Mouse (Mus musculus) adipocyte (in vitro differentiated cells): Measurements from ENCODE around the gene Hsd11b1.
"Not testable (repeated sequence)": the region's sequence is repeated elsewhere in the genome, so short reads cannot be mapped to it uniquely, and the experiment has no call there.

Source experiments
- DNase-seq: peaks from one replicate; pipeline ENCODE4 v3.0.0-alpha.2; 2016; ENCODE audit warnings: low spot score

The Hsd11b1 gene

DNA sequence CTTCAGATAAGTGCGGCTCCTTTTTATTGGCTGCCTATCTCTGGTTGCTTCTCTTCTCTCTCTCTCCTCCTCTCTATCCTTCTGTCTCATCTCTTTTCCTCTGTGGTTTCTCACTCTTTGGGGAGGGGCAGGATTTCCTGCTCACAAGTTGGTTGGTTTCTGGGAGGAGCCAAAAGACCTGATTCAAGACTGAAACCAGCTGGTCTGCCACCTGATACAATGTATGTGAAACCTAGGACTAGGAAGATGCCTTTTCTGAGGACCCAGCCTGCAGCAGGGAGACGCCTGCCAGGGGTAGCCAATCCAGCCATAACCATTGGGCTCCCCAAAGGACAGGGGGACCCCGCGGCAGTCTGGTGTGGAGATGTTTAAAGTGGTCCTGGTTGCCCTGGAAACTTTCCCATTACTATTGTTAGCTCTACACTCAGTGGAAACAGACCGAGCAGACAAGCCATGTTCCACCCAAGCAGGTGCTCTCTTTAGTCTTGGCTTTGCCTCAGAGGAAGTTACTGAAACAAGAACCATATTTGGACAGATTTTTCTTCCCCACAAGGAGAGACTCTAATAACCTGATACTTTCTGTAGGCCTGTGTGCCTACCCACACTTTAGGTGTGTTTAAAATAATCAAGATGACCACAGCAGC is at the start of gene Hsd11b1:
Gene Hsd11b1 (minus strand): TSS at position 121 of the 644 bp plus-strand sequence.
- no peak for DNase-seq

DNA sequence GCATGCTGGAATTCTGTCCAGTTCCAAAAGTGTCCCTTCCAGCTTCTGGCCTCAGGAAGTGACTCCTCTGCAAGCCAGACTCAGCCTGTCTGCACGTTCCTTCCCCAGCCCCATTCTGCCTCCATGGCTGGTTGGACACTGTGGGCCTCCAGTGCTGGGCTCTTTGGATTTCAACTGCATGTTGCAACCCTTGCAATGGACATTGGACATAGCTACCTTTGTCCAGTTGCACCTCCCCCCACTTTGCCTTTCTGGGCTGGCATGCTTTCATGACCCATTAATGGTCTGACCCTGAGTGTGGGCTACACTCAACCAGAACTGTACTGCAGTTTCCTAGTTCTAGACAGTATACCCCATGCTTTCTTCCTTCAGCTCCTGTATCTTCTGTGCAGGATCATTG is 47.7 kb upstream of the Hsd11b1 start:
- DNase-seq: peak; percentile 74

GRCm38 (mm10) chr1:193310519-193311085 is 46.7 kb upstream of the Hsd11b1 start:
- peak; percentile 92 for DNase-seq

- peak; percentile 33 for DNase-seq
Measured at GRCm38 (mm10) chr1:193309785-193310518, 46.1 kb upstream of the Hsd11b1 start.

DNA sequence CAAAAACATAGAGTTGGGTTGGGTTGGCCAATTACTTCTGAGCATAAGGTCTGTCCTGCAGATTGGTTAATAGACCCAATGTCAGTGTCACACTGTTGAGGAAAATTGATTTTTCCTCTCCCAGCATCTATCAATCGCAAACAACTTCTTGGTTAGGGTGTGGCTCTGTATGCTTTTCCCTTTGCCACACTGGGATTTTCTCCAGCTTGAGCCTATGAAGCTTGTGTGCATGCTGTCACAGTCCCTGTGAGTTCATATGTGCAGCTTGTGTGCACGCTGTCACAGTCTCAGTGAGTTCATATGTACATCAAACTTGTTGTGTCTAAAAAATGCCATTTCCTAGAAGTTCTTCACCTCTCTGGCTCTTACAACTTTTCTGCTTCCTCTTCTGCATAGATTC is 43.0 kb upstream of the Hsd11b1 start:
- DNase-seq: no peak

DNA sequence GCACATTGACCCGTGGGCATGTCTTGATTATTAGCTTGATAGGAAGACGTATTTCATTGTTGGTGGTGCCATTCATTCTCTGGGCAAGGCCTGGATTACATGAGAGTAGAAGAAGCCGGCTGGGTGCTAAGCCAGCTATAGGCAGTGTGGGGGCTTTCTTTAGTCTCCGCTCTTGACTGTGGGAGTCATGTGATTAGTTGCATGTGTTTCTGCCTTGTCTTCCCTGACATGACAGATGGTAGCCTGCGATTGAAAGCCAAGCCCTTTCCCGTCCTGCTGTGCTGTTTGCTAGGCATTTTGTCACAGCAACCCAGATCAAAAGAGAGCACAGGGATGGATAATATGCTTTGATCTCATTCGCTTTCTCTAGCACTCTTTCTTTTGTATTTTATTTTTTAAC is 41.5 kb upstream of the Hsd11b1 start:
- no peak for DNase-seq

DNA sequence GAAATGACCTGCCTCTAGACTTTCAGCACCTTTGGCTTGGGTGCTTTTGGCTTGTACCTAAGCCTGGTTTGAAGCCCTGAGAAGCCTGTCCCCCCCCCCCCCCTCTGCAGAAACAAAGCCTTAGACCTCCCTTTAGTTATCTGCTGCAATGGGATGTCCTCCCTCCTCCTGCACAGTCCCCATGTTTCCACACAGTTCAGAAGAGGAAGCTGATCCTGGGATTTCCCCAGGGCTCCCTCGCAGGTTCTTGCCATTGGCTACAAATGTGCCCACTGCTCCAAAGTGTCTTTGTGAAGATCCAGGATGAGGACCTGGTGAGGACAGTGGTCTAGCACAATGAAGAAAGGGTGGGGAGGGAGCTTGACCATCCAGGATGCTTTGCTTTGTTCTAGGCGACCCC is 39.2 kb upstream of the Hsd11b1 start:
- DNase-seq: no peak

GRCm38 (mm10) chr1:193302093-193302405 is 38.2 kb upstream of the Hsd11b1 start:
- DNase-seq: no peak

GRCm38 (mm10) chr1:193301216-193302092 is 37.6 kb upstream of the Hsd11b1 start:
- no peak for DNase-seq

- no peak for DNase-seq
Measured at GRCm38 (mm10) chr1:193299995-193300394, 36.1 kb upstream of the Hsd11b1 start.

GRCm38 (mm10) chr1:193298141-193298765 is 34.4 kb upstream of the Hsd11b1 start:
- DNase-seq: no peak

- no peak for DNase-seq
Measured at GRCm38 (mm10) chr1:193295920-193296319, 32.0 kb upstream of the Hsd11b1 start.

DNA sequence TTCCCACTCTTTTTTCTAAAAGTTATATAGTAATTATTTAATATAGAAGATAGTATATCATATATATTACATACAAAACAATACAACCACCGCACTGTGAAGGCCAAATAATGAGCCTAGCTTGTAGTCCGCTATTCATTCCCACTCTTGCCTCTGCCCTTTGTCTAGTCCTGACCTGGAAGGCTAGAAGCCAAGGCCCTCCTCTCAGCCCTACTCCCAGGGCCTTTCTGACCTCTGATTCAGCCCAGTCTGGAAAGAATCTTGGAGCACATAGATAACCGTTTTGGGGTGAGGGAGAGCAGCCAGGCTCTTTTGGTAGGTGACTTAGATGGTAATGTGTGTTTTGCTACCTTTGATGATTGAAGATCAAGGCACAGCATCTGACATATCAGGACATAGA is 30.1 kb upstream of the Hsd11b1 start:
- peak; percentile 76 for DNase-seq

DNA sequence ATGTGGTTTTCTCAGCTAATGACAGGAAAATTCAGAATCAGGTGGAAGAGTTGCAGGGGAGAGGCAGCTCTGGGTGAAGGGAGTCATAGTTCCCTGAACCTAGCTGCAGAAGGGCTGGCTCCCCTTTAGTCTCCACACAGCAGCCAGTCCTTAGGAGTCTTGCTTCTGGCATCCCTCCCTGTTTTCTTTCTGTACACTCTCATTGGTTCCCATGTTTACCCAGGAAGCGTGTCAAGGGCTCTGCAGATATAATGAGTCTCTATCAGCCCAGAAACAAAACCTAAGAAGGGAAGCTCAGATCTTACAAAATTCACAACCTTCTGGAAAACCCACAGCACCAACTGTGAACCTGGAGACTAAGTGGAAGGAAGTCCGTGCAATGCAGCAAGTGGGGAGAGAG is 29.2 kb upstream of the Hsd11b1 start:
- DNase-seq: peak; percentile 90

DNA sequence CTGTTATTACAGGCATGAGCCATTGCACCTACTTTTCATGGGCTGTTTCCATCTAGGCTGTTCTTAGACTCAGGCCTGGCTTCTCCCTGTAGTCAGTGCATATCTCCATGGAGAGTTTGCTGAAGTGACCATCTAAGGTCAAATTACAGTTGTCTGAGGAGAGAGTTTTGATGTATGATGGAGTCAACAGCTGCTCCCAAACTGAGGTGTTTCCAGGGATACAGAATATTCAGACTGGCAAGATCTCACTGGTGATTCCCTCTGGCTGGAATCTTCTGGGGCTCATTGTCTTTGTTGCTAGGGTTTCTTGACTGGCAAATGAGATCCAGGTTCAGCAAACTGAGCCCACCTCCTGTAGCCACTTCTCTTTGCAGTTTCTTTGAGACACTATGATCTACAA is 26.8 kb upstream of the Hsd11b1 start:
- DNase-seq: no peak

DNA sequence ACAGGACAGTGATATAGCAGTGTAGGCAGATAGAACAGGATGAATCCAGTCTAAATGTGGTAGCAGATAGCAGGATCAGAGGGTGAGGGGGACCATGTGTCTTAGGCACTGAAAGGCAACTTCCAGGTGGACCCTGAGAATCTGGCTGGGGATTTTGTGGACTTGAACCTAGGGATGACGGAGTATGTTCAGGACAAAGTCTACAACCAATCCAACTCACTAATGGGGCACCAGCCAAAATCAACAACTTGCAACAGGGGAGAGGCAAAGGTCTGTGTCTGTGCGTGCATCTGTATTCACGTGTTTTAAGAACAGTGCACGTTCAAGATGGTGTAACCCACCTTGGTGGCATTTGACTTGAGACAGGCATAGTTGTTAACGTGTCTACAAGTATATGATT is 26.0 kb upstream of the Hsd11b1 start:
- peak; percentile 40 for DNase-seq

GRCm38 (mm10) chr1:193289076-193289475 is 25.2 kb upstream of the Hsd11b1 start:
- DNase-seq: no peak

GRCm38 (mm10) chr1:193287578-193287977 is 23.7 kb upstream of the Hsd11b1 start:
- DNase-seq: no peak

- not testable (repeated sequence) for DNase-seq
Measured at GRCm38 (mm10) chr1:193285766-193286325, 22.0 kb upstream of the Hsd11b1 start.

DNA sequence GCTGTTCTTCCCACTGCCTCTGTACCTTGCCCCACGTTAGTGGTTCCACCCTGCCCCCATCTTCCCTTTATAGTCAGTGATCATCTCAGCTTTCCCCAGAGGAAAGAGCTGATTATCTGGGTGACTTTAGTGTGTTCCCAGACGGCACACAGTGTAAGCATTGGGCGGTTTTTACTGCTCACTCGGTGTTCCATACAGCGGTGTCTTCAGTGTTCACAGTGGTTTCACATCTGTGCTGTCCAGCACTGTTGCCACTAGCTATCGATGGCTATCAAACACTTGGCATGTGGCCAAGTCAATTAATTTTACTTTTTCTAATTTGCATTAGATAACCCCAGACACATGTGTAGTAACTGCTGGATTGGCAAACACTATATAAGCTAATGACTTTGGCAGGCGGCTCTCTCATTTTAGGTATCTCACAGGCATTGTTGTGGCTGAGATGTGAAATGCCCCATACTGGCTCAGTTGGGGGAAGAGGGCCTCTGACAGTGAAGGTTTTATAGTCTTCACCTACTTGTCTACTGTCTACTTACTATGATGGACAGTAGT is 20.4 kb upstream of the Hsd11b1 start:
- DNase-seq: no peak

DNA sequence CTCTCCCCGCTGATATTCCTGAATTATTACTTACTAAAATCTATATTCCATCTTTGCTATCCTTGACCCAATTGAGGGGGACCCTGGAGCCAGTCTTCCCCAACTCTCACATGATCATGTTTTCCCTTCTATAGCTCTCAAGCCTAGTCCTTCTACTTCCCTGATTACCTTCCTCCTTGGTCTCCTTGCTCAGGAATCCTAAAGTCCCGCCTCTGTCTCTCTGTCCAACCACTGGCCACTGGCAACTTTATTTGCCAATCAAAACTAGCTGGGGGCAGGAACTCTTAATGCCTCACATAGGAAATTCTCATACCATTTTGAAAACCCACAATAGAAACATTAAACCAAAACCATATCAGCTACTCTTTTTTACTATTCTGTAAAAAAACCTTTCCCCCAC is 17.5 kb upstream of the Hsd11b1 start:
- DNase-seq: no peak
